Mouse (Mus musculus): ENCODE measurements around the gene Mef2c. TPM values are rescaled to one million over a fixed set of nuclear protein-coding genes. Genes with fewer than 3 reads are reported as not detected.

Mef2c gene
- polyA plus RNA-seq, 1 experiment from 2014 or later, result 29.8 TPM

- no peaks in the 10 kb centered on the region for H3K27me3 ChIP-seq (ENCODE audit: control insufficient read depth, insufficient read depth, low read length)
- 89% methylated on average over 1 of the region's 1 CpGs for WGBS
- H3K4me3 ChIP-seq (ENCODE audit: low read depth, low read length), result no peak overlapping the region
- no peak overlapping the region for H3K27ac ChIP-seq (replicated peaks; ENCODE audit: low read depth, low read length)
- no peak for DNase-seq (ENCODE audit: low spot score)
- no peak overlapping the region for H3K4me2 ChIP-seq (ENCODE audit: low read depth, low read length)
- H3K9ac ChIP-seq (replicated peaks; ENCODE audit: low read length), result no peak overlapping the region
- ATAC-seq (replicated peaks; ENCODE audit: insufficient number of reproducible peaks, low FRiP score, low TSS enrichment, low read depth), result no peak
- H3K9me3 ChIP-seq (replicated peaks; ENCODE audit: control insufficient read depth, low read length), result no peaks in the 10 kb centered on the region
- H3K4me1 ChIP-seq (ENCODE audit: control insufficient read depth, insufficient read depth, low read length), result no peaks in the 10 kb centered on the region
- no peaks in the 10 kb centered on the region for H3K36me3 ChIP-seq (replicated peaks; ENCODE audit: control insufficient read depth, insufficient read depth, low read depth, low read length)
Measured at GRCm38 (mm10) chr13:83507687-83508086, 3.9 kb downstream of the Mef2c start.

GRCm38 (mm10) chr13:83515013-83515547 is 11.2 kb downstream of the Mef2c start:
- no peaks in the 10 kb centered on the region for H3K27me3 ChIP-seq (ENCODE audit: control insufficient read depth, insufficient read depth, low read length)
- WGBS, result 33% methylated on average over 4 of the region's 4 CpGs
- H3K9me3 ChIP-seq (replicated peaks; ENCODE audit: control insufficient read depth, low read length), result no peaks in the 10 kb centered on the region

GRCm38 (mm10) chr13:83517660-83518609 is 14.1 kb downstream of the Mef2c start:
- ATAC-seq (replicated peaks; ENCODE audit: insufficient number of reproducible peaks, low FRiP score, low TSS enrichment, low read depth), result peak; percentile 93
- Histone ChIP-seq H3K27ac (replicated peaks; ENCODE audit: low read depth, low read length) (peak overlapping the region; percentile 70), H3K9ac (replicated peaks; ENCODE audit: low read length) (peak overlapping the region; percentile 75), H3K4me3 (ENCODE audit: low read depth, low read length) (peak overlapping the region; percentile 48), H3K4me2 (ENCODE audit: low read depth, low read length) (peak overlapping the region; percentile 64), H3K4me1 (ENCODE audit: control insufficient read depth, insufficient read depth, low read length) (no peaks in the 10 kb centered on the region), H3K27me3 (ENCODE audit: control insufficient read depth, insufficient read depth, low read length) (no peaks in the 10 kb centered on the region), H3K36me3 (replicated peaks; ENCODE audit: control insufficient read depth, insufficient read depth, low read depth, low read length) (no peaks in the 10 kb centered on the region), H3K9me3 (replicated peaks; ENCODE audit: control insufficient read depth, low read length) (no peaks in the 10 kb centered on the region)
- peak; percentile 81 for DNase-seq (ENCODE audit: low spot score)
- WGBS, result 0% methylated on average over 26 of the region's 27 CpGs

More at GRCm38 (mm10) chr13:83515013-83515547, 11.2 kb downstream of the Mef2c start:
- no peak for DNase-seq (ENCODE audit: low spot score)
- Histone ChIP-seq H3K4me3 (ENCODE audit: low read depth, low read length) (no peak overlapping the region), H3K27ac (replicated peaks; ENCODE audit: low read depth, low read length) (no peak overlapping the region), H3K4me1 (ENCODE audit: control insufficient read depth, insufficient read depth, low read length) (no peaks in the 10 kb centered on the region), H3K4me2 (ENCODE audit: low read depth, low read length) (no peak overlapping the region), H3K36me3 (replicated peaks; ENCODE audit: control insufficient read depth, insufficient read depth, low read depth, low read length) (no peaks in the 10 kb centered on the region), H3K9ac (replicated peaks; ENCODE audit: low read length) (no peak overlapping the region)
- no peak for ATAC-seq (replicated peaks; ENCODE audit: insufficient number of reproducible peaks, low FRiP score, low TSS enrichment, low read depth)

- Histone ChIP-seq H3K4me3 (ENCODE audit: low read depth, low read length) (no peak overlapping the region), H3K4me1 (ENCODE audit: control insufficient read depth, insufficient read depth, low read length) (no peaks in the 10 kb centered on the region), H3K4me2 (ENCODE audit: low read depth, low read length) (no peak overlapping the region), H3K9me3 (replicated peaks; ENCODE audit: control insufficient read depth, low read length) (no peaks in the 10 kb centered on the region), H3K27me3 (ENCODE audit: control insufficient read depth, insufficient read depth, low read length) (no peaks in the 10 kb centered on the region), H3K27ac (replicated peaks; ENCODE audit: low read depth, low read length) (no peak overlapping the region), H3K9ac (replicated peaks; ENCODE audit: low read length) (no peak overlapping the region), H3K36me3 (replicated peaks; ENCODE audit: control insufficient read depth, insufficient read depth, low read depth, low read length) (no peaks in the 10 kb centered on the region)
- 71% methylated on average over 4 of the region's 4 CpGs for WGBS
- DNase-seq (ENCODE audit: low spot score) (no peak), ATAC-seq (replicated peaks; ENCODE audit: insufficient number of reproducible peaks, low FRiP score, low TSS enrichment, low read depth) (no peak)
Measured at GRCm38 (mm10) chr13:83520807-83521206, 17.0 kb downstream of the Mef2c start.

- no peak overlapping the region for H3K27ac ChIP-seq (replicated peaks; ENCODE audit: low read depth, low read length)
- ATAC-seq (replicated peaks; ENCODE audit: insufficient number of reproducible peaks, low FRiP score, low TSS enrichment, low read depth) (peak; percentile 59), DNase-seq (ENCODE audit: low spot score) (peak; percentile 68)
- H3K4me1 ChIP-seq (ENCODE audit: control insufficient read depth, insufficient read depth, low read length), result no peaks in the 10 kb centered on the region
- no peaks in the 10 kb centered on the region for H3K9me3 ChIP-seq (replicated peaks; ENCODE audit: control insufficient read depth, low read length)
- WGBS, result under 1% methylated on average over 32 of the region's 35 CpGs
- H3K36me3 ChIP-seq (replicated peaks; ENCODE audit: control insufficient read depth, insufficient read depth, low read depth, low read length), result no peaks in the 10 kb centered on the region
- H3K9ac ChIP-seq (replicated peaks; ENCODE audit: low read length), result peak overlapping the region; percentile 6
- H3K4me3 ChIP-seq (ENCODE audit: low read depth, low read length), result peak overlapping the region; percentile 54
- H3K4me2 ChIP-seq (ENCODE audit: low read depth, low read length), result peak overlapping the region; percentile 72
- H3K27me3 ChIP-seq (ENCODE audit: control insufficient read depth, insufficient read depth, low read length), result no peaks in the 10 kb centered on the region
Measured at GRCm38 (mm10) chr13:83523232-83523969, 19.6 kb downstream of the Mef2c start.

- ATAC-seq (replicated peaks; ENCODE audit: insufficient number of reproducible peaks, low FRiP score, low TSS enrichment, low read depth) (peak; percentile 74), DNase-seq (ENCODE audit: low spot score) (peak; percentile 85)
- Histone ChIP-seq H3K27me3 (ENCODE audit: control insufficient read depth, insufficient read depth, low read length) (no peaks in the 10 kb centered on the region), H3K4me1 (ENCODE audit: control insufficient read depth, insufficient read depth, low read length) (no peaks in the 10 kb centered on the region), H3K4me3 (ENCODE audit: low read depth, low read length) (peak overlapping the region; percentile 54), H3K27ac (replicated peaks; ENCODE audit: low read depth, low read length) (0 out of 2 replicates have a peak overlapping the region, but pooled peaks have one; percentile 35), H3K4me2 (ENCODE audit: low read depth, low read length) (peak overlapping the region; percentile 72), H3K9ac (replicated peaks; ENCODE audit: low read length) (peak overlapping the region; percentile 56), H3K36me3 (replicated peaks; ENCODE audit: control insufficient read depth, insufficient read depth, low read depth, low read length) (no peaks in the 10 kb centered on the region), H3K9me3 (replicated peaks; ENCODE audit: control insufficient read depth, low read length) (no peaks in the 10 kb centered on the region)
- 0% methylated on average over 39 of the region's 43 CpGs for WGBS
Measured at GRCm38 (mm10) chr13:83524159-83524901, 20.5 kb downstream of the Mef2c start.

GRCm38 (mm10) chr13:83524902-83525715 is 21.3 kb downstream of the Mef2c start:
- Histone ChIP-seq H3K9ac (replicated peaks; ENCODE audit: low read length) (peak overlapping the region; percentile 56), H3K36me3 (replicated peaks; ENCODE audit: control insufficient read depth, insufficient read depth, low read depth, low read length) (no peaks in the 10 kb centered on the region), H3K4me2 (ENCODE audit: low read depth, low read length) (peak overlapping the region; percentile 72), H3K4me1 (ENCODE audit: control insufficient read depth, insufficient read depth, low read length) (no peaks in the 10 kb centered on the region), H3K4me3 (ENCODE audit: low read depth, low read length) (peak overlapping the region; percentile 54), H3K9me3 (replicated peaks; ENCODE audit: control insufficient read depth, low read length) (no peaks in the 10 kb centered on the region), H3K27me3 (ENCODE audit: control insufficient read depth, insufficient read depth, low read length) (no peaks in the 10 kb centered on the region), H3K27ac (replicated peaks; ENCODE audit: low read depth, low read length) (no peak overlapping the region)
- no peak for DNase-seq (ENCODE audit: low spot score)
- 10% methylated on average over 7 of the region's 7 CpGs for WGBS
- no peak for ATAC-seq (replicated peaks; ENCODE audit: insufficient number of reproducible peaks, low FRiP score, low TSS enrichment, low read depth)

Measured in embryonic facial prominence, embryonic 11.5 days (tissue).